Mouse (Mus musculus) cerebral cortex, adult 2 months (tissue): ENCODE results near the gene Nsa2.

Experiments
- WGBS: fragments of 180-500 bp; shearing (Covaris S2); methylation state at CpG from one replicate; pipeline ENCODE4 v1.1.7; 2018; 5-methylcytosine and 5-hydroxymethylcytosine counted together

The Nsa2 gene

GRCm38 (mm10) chr13:97137466-97138400 lies at the start of gene Nsa2, which contains the start of gene Gfm2:
Nsa2 (minus strand) TSS chr13:97137937.
Gfm2 (plus strand) TSS chr13:97137937.
- under 1% methylated on average over 57 of the region's 57 CpGs for WGBS

GRCm38 (mm10) chr13:97186346-97186745 lies 48.6 kb upstream of the Nsa2 start:
- 73% methylated on average over 4 of the region's 4 CpGs for WGBS

- 57% methylated on average over 5 of the region's 5 CpGs for WGBS
Measured at GRCm38 (mm10) chr13:97184656-97185055, 46.9 kb upstream of the Nsa2 start.

GRCm38 (mm10) chr13:97184168-97184567 lies 46.4 kb upstream of the Nsa2 start:
- 98% methylated on average over 2 of the region's 2 CpGs for WGBS

- WGBS, result 78% methylated on average over 4 of the region's 4 CpGs
Measured at GRCm38 (mm10) chr13:97182821-97183220, 45.1 kb upstream of the Nsa2 start.

GRCm38 (mm10) chr13:97180113-97180828 lies 42.5 kb upstream of the Nsa2 start:
- 63% methylated on average over 6 of the region's 6 CpGs for WGBS

GRCm38 (mm10) chr13:97178943-97179342 lies 41.2 kb upstream of the Nsa2 start:
- 76% methylated on average over 7 of the region's 7 CpGs for WGBS

- WGBS, result 57% methylated on average over 5 of the region's 5 CpGs
Measured at GRCm38 (mm10) chr13:97176731-97177130, 39.0 kb upstream of the Nsa2 start.

- WGBS, result 76% methylated on average over 10 of the region's 10 CpGs
Measured at GRCm38 (mm10) chr13:97175520-97176264, 38.0 kb upstream of the Nsa2 start.

GRCm38 (mm10) chr13:97145834-97146233 lies 8.1 kb upstream of the Nsa2 start:
- WGBS, result 59% methylated on average over 4 of the region's 4 CpGs

- WGBS, result 83% methylated on average over 7 of the region's 7 CpGs
Measured at GRCm38 (mm10) chr13:97142321-97142720, 4.6 kb upstream of the Nsa2 start.

GRCm38 (mm10) chr13:97138404-97138931 lies 731 bp upstream of the Nsa2 start:
- 30% methylated on average over 8 of the region's 8 CpGs for WGBS

GRCm38 (mm10) chr13:97130413-97130812 lies 7.3 kb downstream of the Nsa2 start:
- no CpG with 5 or more reads among the region's 2 CpGs for WGBS

- WGBS, result 84% methylated on average over 3 of the region's 4 CpGs
Measured at GRCm38 (mm10) chr13:97129654-97130053, 8.1 kb downstream of the Nsa2 start.

GRCm38 (mm10) chr13:97121341-97121740 lies 16.4 kb downstream of the Nsa2 start:
- 78% methylated on average over 3 of the region's 3 CpGs for WGBS

GRCm38 (mm10) chr13:97109046-97109445 lies 28.7 kb downstream of the Nsa2 start:
- WGBS, result 75% methylated on average over 4 of the region's 4 CpGs

GRCm38 (mm10) chr13:97107721-97108120 lies 30.0 kb downstream of the Nsa2 start:
- 84% methylated on average over 4 of the region's 4 CpGs for WGBS

- 62% methylated on average over 7 of the region's 7 CpGs for WGBS
Measured at GRCm38 (mm10) chr13:97104996-97105395, 32.7 kb downstream of the Nsa2 start.

- 63% methylated on average over 22 of the region's 22 CpGs for whole genome bisulfite sequencing
Measured at GRCm38 (mm10) chr13:97099187-97099852, 38.4 kb downstream of the Nsa2 start, which contains the start of gene Gm6169. Gm6169 (minus strand) TSS chr13:97099237.

GRCm38 (mm10) chr13:97095726-97096125 lies 42.0 kb downstream of the Nsa2 start:
- WGBS, result 74% methylated on average over 4 of the region's 4 CpGs

GRCm38 (mm10) chr13:97088183-97088582 lies 49.6 kb downstream of the Nsa2 start:
- 80% methylated on average over 3 of the region's 3 CpGs for WGBS
